Mouse (Mus musculus) embryonic facial prominence, embryonic 13.5 days (tissue): Measurements from ENCODE around the gene Tarbp1. TPM values are rescaled to one million over a fixed set of nuclear protein-coding genes. Genes with fewer than 3 reads are reported as not detected.

Experiments used
- ATAC-seq: fragments of 200-750 bp; cut with Nextera tagmentation; 2 replicates; pipeline ENCODE4 v1.8.0; 2017; ENCODE audit warnings: low read depth; ENCODE audit not compliant: insufficient number of reproducible peaks, insufficient read depth, low FRiP score, low TSS enrichment
- H3K27ac ChIP-seq: fragments of 300-500 bp; sonication (generic); 2 replicates; pipeline ENCODE4 v1.5.1; 2015; ENCODE audit warnings: moderate library complexity, mild to moderate bottlenecking, inconsistent platforms
- H3K27me3 ChIP-seq: fragments of 300-500 bp; sonication (generic); 2 replicates; pipeline ENCODE4 v1.6.1; 2015; ENCODE audit warnings: mild to moderate bottlenecking, inconsistent platforms
- H3K36me3 ChIP-seq: fragments of 300-500 bp; sonication (generic); 2 replicates; pipeline ENCODE4 v1.6.1; 2015; ENCODE audit warnings: mild to moderate bottlenecking, inconsistent platforms
- H3K4me1 ChIP-seq: fragments of 300-500 bp; sonication (generic); 2 replicates; pipeline ENCODE4 v1.6.1; 2015; ENCODE audit warnings: inconsistent platforms
- H3K4me2 ChIP-seq: fragments of 300-500 bp; sonication (generic); 2 replicates; pipeline ENCODE4 v1.6.1; 2015; ENCODE audit warnings: moderate library complexity, mild to moderate bottlenecking, inconsistent platforms
- H3K4me3 ChIP-seq: fragments of 300-500 bp; sonication (generic); 2 replicates; pipeline ENCODE4 v1.5.1; 2015; ENCODE audit warnings: mild to moderate bottlenecking, inconsistent platforms
- H3K9ac ChIP-seq: fragments of 300-500 bp; sonication (generic); 2 replicates; pipeline ENCODE4 v1.6.1; 2015; ENCODE audit warnings: mild to moderate bottlenecking, inconsistent platforms
- H3K9me3 ChIP-seq: fragments of 300-500 bp; sonication (generic); 2 replicates; pipeline ENCODE4 v1.6.1; 2016; ENCODE audit warnings: inconsistent platforms
- whole genome bisulfite sequencing: fragments of 180-500 bp; shearing (Covaris S2); methylation state at CpG from one replicate; pipeline ENCODE4 v1.1.7; 2015; ENCODE audit warnings: mixed read lengths; 5-methylcytosine and 5-hydroxymethylcytosine counted together
- polyA plus RNA-seq: library from polyadenylated mRNA; unstranded; fragments of >200 nt; fragmentation: Nextera tagmentation; extraction: Ambion mirVana; gene quantifications from 2 replicates; pipeline ENCODE4 v1.2.1, GENCODE M21; 2015

The Tarbp1 gene
- polyA plus RNA-seq, 1 experiment from 2014 or later: 3.1 TPM

DNA sequence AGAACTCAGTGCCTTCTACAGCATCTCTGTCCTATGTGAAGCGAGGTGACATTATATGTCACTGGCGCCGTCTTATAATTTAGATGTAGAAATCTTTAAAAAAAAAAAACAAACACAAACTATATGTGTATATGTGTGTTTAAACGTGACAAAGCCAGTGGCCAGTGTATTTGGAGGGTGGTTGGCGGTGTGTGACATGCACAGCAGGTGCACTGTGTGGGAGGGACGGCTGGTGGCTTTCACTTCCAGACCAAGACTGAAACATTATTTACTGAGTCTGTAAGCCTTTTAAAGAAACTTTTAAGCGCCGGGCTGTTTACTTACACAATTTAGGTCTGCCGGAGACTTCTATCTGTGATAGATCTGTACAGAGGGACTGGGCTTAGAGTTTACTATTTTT, 79.5 kb downstream of the Tarbp1 start:
- 82% methylated on average over 9 of the region's 9 CpGs for WGBS
- Histone ChIP-seq H3K9ac (no peak overlapping the region), H3K27me3 (no peaks in the 10 kb centered on the region), H3K9me3 (no peaks in the 10 kb centered on the region), H3K27ac (no peak overlapping the region), H3K36me3 (no peaks in the 10 kb centered on the region), H3K4me3 (no peak overlapping the region), H3K4me2 (no peak overlapping the region), H3K4me1 (0 out of 2 replicates have a peak, but pooled peaks cover 6% of the 10 kb centered on the region)
- ATAC-seq: no peak

DNA sequence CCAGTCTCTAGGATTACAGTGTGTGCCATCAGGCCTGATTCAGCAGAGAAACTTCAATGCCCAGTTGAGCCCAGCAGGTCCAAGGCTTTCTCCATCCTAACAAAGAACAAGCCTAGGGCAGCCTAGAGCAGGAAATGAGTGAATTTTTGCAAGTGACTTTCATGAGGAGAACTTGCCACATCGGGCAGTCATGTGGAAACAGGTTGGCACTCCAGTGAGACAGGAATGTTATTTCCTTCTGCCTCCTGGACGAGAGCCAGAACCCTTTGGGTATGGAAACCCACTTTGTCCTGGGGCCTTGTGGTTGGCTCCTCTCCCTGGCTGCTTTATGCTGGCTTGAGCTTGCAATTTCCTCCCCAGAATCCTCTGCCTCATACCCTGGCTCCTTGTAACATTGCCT, 83.3 kb downstream of the Tarbp1 start:
- WGBS: 54% methylated on average over 2 of the region's 2 CpGs
- Histone ChIP-seq H3K9me3 (no peaks in the 10 kb centered on the region), H3K9ac (no peak overlapping the region), H3K36me3 (no peaks in the 10 kb centered on the region), H3K27ac (no peak overlapping the region; the same call in 1 of the 2 replicates), H3K4me1 (0 out of 2 replicates have a peak, but pooled peaks cover 6% of the 10 kb centered on the region), H3K27me3 (no peaks in the 10 kb centered on the region), H3K4me2 (no peak overlapping the region), H3K4me3 (no peak overlapping the region)
- ATAC-seq: no peak

- no peak overlapping the region for H3K27ac ChIP-seq
- H3K9ac ChIP-seq: no peak overlapping the region
- ATAC-seq: no peak
- H3K4me1 ChIP-seq: 0 out of 2 replicates have a peak, but pooled peaks cover 6% of the 10 kb centered on the region
- no peak overlapping the region for H3K4me2 ChIP-seq
- no peak overlapping the region for H3K4me3 ChIP-seq
- H3K36me3 ChIP-seq: no peaks in the 10 kb centered on the region
- 86% methylated on average over 4 of the region's 4 CpGs for WGBS
- H3K9me3 ChIP-seq: no peaks in the 10 kb centered on the region
- no peaks in the 10 kb centered on the region for H3K27me3 ChIP-seq
These were observed 87.3 kb downstream of the Tarbp1 start for GRCm38 (mm10) chr8:126387566-126387965.

DNA sequence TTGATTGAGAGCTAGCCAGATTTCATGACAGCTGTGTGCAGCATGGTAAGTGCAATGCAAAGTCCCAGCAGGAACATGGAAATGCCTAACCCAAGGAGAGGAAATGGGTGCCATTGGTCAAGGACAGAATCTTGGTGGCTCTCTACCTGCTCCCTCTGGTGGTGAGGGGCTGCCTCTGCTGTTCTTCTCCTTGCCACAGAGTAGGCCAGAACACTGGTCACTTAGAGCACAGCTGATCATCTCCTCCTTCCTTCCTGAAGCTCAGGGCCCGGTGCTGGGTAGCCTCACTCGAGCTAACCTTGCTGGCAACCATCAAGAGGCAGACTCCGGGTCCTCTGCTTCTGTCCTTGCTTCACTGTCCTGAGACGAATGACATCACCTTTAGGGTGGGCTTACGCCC, 92.1 kb downstream of the Tarbp1 start:
- ATAC-seq: no peak
- H3K4me2 ChIP-seq: no peak overlapping the region
- H3K36me3 ChIP-seq: no peaks in the 10 kb centered on the region
- no peaks in the 10 kb centered on the region for H3K27me3 ChIP-seq
- no peak overlapping the region for H3K27ac ChIP-seq
- no peak overlapping the region for H3K4me3 ChIP-seq
- H3K4me1 ChIP-seq: no peaks in the 10 kb centered on the region
- WGBS: 64% methylated on average over 5 of the region's 5 CpGs
- no peak overlapping the region for H3K9ac ChIP-seq
- no peaks in the 10 kb centered on the region for H3K9me3 ChIP-seq

- ATAC-seq: no peak
- Histone ChIP-seq H3K4me3 (no peak overlapping the region), H3K27ac (no peak overlapping the region), H3K9ac (no peak overlapping the region), H3K9me3 (no peaks in the 10 kb centered on the region), H3K4me1 (no peaks in the 10 kb centered on the region), H3K36me3 (no peaks in the 10 kb centered on the region), H3K27me3 (no peaks in the 10 kb centered on the region), H3K4me2 (no peak overlapping the region)
- 38% methylated on average over 14 of the region's 14 CpGs for WGBS
These were observed 92.6 kb downstream of the Tarbp1 start for GRCm38 (mm10) chr8:126382216-126382615.

- Histone ChIP-seq H3K4me1 (no peaks in the 10 kb centered on the region), H3K36me3 (no peaks in the 10 kb centered on the region), H3K4me3 (no peak overlapping the region), H3K9me3 (no peaks in the 10 kb centered on the region), H3K27ac (no peak overlapping the region), H3K9ac (no peak overlapping the region), H3K27me3 (no peaks in the 10 kb centered on the region), H3K4me2 (no peak overlapping the region)
- 84% methylated on average over 7 of the region's 7 CpGs for whole genome bisulfite sequencing
- no peak for ATAC-seq
These were observed 93.6 kb downstream of the Tarbp1 start for GRCm38 (mm10) chr8:126381299-126381698.

GRCm38 (mm10) chr8:126380141-126380540, 94.7 kb downstream of the Tarbp1 start:
- Histone ChIP-seq H3K4me3 (no peak overlapping the region), H3K4me1 (no peaks in the 10 kb centered on the region), H3K27me3 (no peaks in the 10 kb centered on the region), H3K9ac (no peak overlapping the region), H3K27ac (no peak overlapping the region), H3K36me3 (no peaks in the 10 kb centered on the region), H3K9me3 (no peaks in the 10 kb centered on the region), H3K4me2 (no peak overlapping the region)
- no peak for ATAC-seq
- WGBS: 57% methylated on average over 2 of the region's 2 CpGs

DNA sequence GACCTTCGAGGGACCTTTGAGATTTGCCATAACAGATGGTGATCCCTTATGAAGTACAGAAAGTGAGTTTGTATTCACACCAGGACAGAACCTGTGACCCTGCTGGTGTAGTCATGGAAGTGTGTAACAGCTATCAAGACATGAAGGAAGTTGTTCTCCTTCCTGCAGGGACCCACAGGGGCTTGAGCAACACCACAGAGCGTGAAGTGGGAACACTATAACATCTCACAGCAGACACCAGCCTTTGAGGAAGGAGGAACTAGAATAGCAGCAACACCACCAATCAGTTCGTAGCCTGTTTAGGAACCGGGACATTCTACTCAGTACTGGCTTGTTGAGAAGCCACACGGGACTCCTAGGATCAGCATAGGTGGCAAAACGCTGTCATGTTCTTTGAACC, 95.3 kb downstream of the Tarbp1 start:
- no peak overlapping the region for H3K4me3 ChIP-seq
- H3K36me3 ChIP-seq: no peaks in the 10 kb centered on the region
- no peak overlapping the region for H3K27ac ChIP-seq
- H3K4me1 ChIP-seq: no peaks in the 10 kb centered on the region
- WGBS: 84% methylated on average over 6 of the region's 6 CpGs
- H3K4me2 ChIP-seq: no peak overlapping the region
- no peak for ATAC-seq
- no peak overlapping the region for H3K9ac ChIP-seq
- no peaks in the 10 kb centered on the region for H3K27me3 ChIP-seq
- no peaks in the 10 kb centered on the region for H3K9me3 ChIP-seq

Other genes with a start within 250 kb of the Tarbp1 start
- 0.28 and 0.44 TPM in 2 replicates for gene Slc35f3, start 176.5 kb downstream of the Tarbp1 start, polyA plus RNA-seq
- gene Coa6, start 52.5 kb downstream of the Tarbp1 start, polyA plus RNA-seq: 48.2 and 59.9 TPM in 2 replicates
- 11.1 and 13.5 TPM in 2 replicates for gene Irf2bp2, start 118.9 kb upstream of the Tarbp1 start, polyA plus RNA-seq